Mouse (Mus musculus) lung, postnatal 0 days (tissue): Measurements from ENCODE around the gene Pygl. TPM values are rescaled to one million over a fixed set of nuclear protein-coding genes. Genes with fewer than 3 reads are reported as not detected.
"Not testable (repeated sequence)": the region's sequence is repeated elsewhere in the genome, so short reads cannot be mapped to it uniquely, and the experiment has no call there.

Source experiments
- ATAC-seq: fragments of 200-750 bp; cut with Nextera tagmentation; 2 replicates; pipeline ENCODE4 v1.8.0; 2017; ENCODE audit warnings: moderate library complexity
- DNase-seq: peaks from one replicate; pipeline ENCODE4 v3.0.0-alpha.2; 2016; ENCODE audit warnings: low spot score
- H3K27ac ChIP-seq: fragments of 300-500 bp; sonication (generic); 2 replicates; pipeline ENCODE4 v1.5.1; 2014; ENCODE audit warnings: antibody characterized with exemption, mild to moderate bottlenecking, low read length, mixed read lengths
- H3K27me3 ChIP-seq: fragments of 300-500 bp; sonication (generic); replicated peaks from 2 replicates; pipeline ENCODE4 v1.6.1; 2014; ENCODE audit warnings: low read length, mixed read lengths; ENCODE audit not compliant: insufficient read depth
- H3K36me3 ChIP-seq: fragments of 300-500 bp; sonication (generic); 2 replicates; pipeline ENCODE4 v1.6.1; 2014; ENCODE audit warnings: low read length, mixed read lengths; ENCODE audit not compliant: insufficient read depth
- H3K4me1 ChIP-seq: fragments of 300-500 bp; sonication (generic); 2 replicates; pipeline ENCODE4 v1.6.1; 2014; ENCODE audit warnings: antibody characterized with exemption, low read depth, low read length, mixed read lengths; ENCODE audit not compliant: insufficient read depth
- H3K4me2 ChIP-seq: fragments of 300-500 bp; sonication (generic); replicated peaks from 2 replicates; pipeline ENCODE4 v1.6.1; 2014; ENCODE audit warnings: low read depth, mild to moderate bottlenecking, low read length, moderate library complexity, mixed read lengths
- H3K4me3 ChIP-seq: fragments of 300-500 bp; sonication (generic); 2 replicates; pipeline ENCODE4 v1.5.1; 2014; ENCODE audit warnings: low read depth, low read length
- H3K9ac ChIP-seq: fragments of 300-500 bp; sonication (generic); replicated peaks from 2 replicates; pipeline ENCODE4 v1.6.1; 2014; ENCODE audit warnings: low read depth, mild to moderate bottlenecking
- H3K9me3 ChIP-seq: fragments of 300-500 bp; sonication (generic); 2 replicates; pipeline ENCODE4 v1.6.1; 2016; ENCODE audit warnings: low read length, mixed read lengths
- CTCF ChIP-seq: IDR thresholded peaks from 2 replicates; pipeline ENCODE4 v1.5.1; 2016; ENCODE audit warnings: antibody characterized with exemption, mild to moderate bottlenecking
- EP300 ChIP-seq: IDR thresholded peaks from 2 replicates; pipeline ENCODE4 v1.6.1; 2016; ENCODE audit warnings: antibody characterized with exemption, mild to moderate bottlenecking, control low read depth
- WGBS: fragments of 180-500 bp; shearing (Covaris S2); extraction: QIAGEN DNeasy Blood & Tissue Kit; methylation state at CpG from one replicate; pipeline ENCODE4 v1.1.7; 2014; 5-methylcytosine and 5-hydroxymethylcytosine counted together
- polyA plus RNA-seq: library from polyadenylated mRNA; unstranded; fragments of >200 nt; fragmentation: Nextera tagmentation; extraction: Ambion mirVana; gene quantifications from 2 replicates; pipeline ENCODE4 v1.2.1, GENCODE M21; 2015

Gene Pygl
- polyA plus RNA-seq, 1 experiment from 2014 or later, result 46.3 TPM

DNA sequence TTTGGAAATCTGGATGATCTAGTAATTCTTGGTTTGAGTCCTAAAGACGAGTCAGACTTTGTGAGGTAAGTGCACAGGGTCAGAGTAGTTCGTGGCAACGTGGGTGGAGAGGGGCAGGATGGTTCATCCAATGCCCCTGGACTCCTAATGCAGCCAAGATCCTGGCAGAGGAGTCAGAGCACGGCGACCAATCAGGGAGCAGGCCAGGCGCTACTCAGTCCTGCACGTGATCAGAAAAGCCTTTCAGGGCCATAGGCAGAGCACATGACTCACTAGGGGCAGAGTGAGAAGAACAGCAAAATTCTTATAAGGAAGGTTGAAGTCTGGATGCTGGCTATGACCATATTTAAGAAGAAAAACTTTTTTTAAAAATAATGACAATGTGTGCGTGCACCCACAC, 26.9 kb downstream of the Pygl start:
- Histone ChIP-seq H3K4me2 (no peak overlapping the region), H3K27ac (no peak overlapping the region), H3K4me3 (no peak overlapping the region), H3K9me3 (no peaks in the 10 kb centered on the region), H3K27me3 (no peaks in the 10 kb centered on the region), H3K4me1 (no peaks in the 10 kb centered on the region), H3K36me3 (peaks cover 40% of the 10 kb centered on the region; the same call in 1 of the 2 replicates), H3K9ac (no peak overlapping the region)
- ATAC-seq (no peak), DNase-seq (no peak)
- 79% methylated on average over 8 of the region's 8 CpGs for WGBS
- TF ChIP-seq EP300, result no peak
- TF ChIP-seq CTCF, result no peak

DNA sequence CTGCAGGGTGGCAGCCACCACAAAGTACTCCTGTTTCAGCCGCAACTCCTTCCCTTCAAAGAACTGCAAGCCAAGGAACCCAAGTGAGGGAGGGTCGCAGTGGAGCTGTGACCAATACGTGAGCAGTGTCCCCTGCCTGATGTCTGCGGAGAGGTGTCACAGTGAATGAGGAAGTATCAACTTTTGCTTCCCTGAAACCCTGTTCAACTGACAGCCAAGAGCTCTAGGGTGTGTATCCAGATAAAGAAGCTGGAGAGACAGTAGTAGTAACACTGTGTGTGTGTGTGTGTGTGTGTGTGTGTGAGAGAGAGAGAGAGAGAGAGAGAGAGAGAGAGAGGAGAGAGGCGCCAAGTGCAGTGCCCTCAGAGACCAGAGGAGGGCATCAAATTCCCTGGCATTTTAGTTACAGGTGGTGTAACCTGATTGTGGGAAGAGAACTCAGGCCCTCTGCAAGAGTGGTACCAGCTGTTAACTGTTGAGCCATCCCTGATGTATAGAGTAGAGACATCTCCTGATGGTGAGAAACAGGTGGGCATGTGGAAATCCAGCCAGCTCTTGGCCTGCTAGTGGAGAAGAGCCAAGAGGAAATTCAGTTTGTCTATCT, 29.3 kb downstream of the Pygl start:
- DNase-seq (no peak), ATAC-seq (no peak)
- TF ChIP-seq CTCF (peak; percentile 50), EP300 (no peak)
- Histone ChIP-seq H3K4me1 (no peaks in the 10 kb centered on the region), H3K9ac (no peak overlapping the region), H3K4me3 (no peak overlapping the region), H3K9me3 (no peaks in the 10 kb centered on the region), H3K27ac (no peak overlapping the region), H3K36me3 (peaks cover 42% of the 10 kb centered on the region), H3K27me3 (no peaks in the 10 kb centered on the region), H3K4me2 (no peak overlapping the region)
- 75% methylated on average over 5 of the region's 5 CpGs for WGBS

DNA sequence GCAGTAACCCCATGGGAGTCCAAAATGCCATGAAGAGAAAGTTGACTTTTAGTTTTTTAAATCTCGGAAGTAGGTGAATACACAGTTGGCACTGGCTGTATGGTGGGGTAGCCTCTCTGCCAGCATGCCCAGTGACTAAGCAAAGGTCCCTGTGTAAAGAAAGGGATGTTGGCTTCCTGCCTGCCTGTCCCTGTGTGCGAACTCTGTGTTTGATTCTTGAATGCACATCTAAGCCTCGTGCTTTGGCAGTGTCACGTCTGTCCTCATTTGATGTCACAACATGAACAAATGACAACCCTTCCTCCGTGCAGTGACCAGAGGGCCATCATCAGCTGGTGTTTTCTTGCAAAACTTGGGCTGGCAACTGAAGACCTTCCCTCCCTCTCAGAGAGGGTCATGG, 34.9 kb downstream of the Pygl start:
- WGBS, result 76% methylated on average over 5 of the region's 5 CpGs
- no peak overlapping the region for H3K9ac ChIP-seq
- ATAC-seq (no peak), DNase-seq (no peak)
- H3K4me3 ChIP-seq, result no peak overlapping the region
- H3K4me1 ChIP-seq, result no peaks in the 10 kb centered on the region
- no peak overlapping the region for H3K4me2 ChIP-seq
- peaks cover 30% of the 10 kb centered on the region for H3K36me3 ChIP-seq
- no peaks in the 10 kb centered on the region for H3K27me3 ChIP-seq
- no peak overlapping the region for H3K27ac ChIP-seq
- TF ChIP-seq EP300, result no peak
- TF ChIP-seq CTCF, result no peak
- H3K9me3 ChIP-seq, result no peaks in the 10 kb centered on the region

DNA sequence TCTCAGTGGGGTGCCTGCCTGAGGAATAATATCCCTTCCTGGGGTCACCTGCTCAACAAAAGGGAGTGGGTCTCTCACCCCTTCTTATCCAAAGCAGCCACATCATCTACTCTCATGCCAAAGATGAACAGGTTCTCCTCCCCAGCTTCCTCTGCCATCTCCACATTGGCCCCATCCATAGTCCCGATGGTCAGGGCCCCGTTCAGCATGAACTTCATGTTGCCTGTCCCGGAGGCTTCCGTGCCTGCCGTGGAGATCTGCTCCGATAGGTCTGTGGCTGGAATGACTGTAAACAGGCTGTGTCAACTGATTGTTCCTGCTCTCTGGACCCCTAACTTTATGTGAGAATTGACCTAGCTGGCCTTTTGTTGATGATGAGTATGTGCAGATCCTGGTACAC, 35.9 kb downstream of the Pygl start:
- H3K4me3 ChIP-seq, result no peak overlapping the region
- H3K27me3 ChIP-seq, result no peaks in the 10 kb centered on the region
- no peak for TF ChIP-seq EP300
- H3K9ac ChIP-seq, result no peak overlapping the region
- H3K36me3 ChIP-seq, result peaks cover 27% of the 10 kb centered on the region
- H3K4me2 ChIP-seq, result no peak overlapping the region
- 90% methylated on average over 6 of the region's 6 CpGs for WGBS
- H3K9me3 ChIP-seq, result no peaks in the 10 kb centered on the region
- DNase-seq, result no peak
- no peak for ATAC-seq
- no peak overlapping the region for H3K27ac ChIP-seq
- H3K4me1 ChIP-seq, result no peaks in the 10 kb centered on the region

DNA sequence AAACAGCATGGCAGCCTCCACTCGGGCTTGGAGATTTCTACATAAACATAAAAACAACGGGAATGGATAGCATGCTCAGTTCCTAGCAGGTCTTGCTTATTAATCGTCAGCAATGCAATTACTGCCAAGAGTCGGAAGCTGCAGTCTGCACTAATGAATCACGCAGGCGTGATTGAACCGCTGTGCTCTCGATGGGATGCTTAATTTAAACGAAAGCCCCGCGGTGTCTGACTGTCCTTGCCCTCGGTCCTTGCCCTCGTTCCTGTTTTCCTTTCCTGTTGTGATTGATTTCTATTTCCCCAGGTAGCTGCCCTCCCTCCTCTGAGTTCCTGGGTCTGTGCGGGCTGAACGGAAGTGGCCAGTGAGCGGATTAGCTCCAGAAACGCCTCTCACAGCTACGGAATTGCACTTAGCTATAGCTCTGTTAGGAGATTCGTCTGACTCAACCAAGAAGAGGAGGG, 39.0 kb downstream of the Pygl start:
- 33% methylated on average over 19 of the region's 19 CpGs for WGBS
- Histone ChIP-seq H3K27me3 (no peaks in the 10 kb centered on the region), H3K4me3 (no peak overlapping the region), H3K36me3 (peaks cover 13% of the 10 kb centered on the region), H3K4me2 (peak overlapping the region; percentile 28; the same call in 1 of the 2 replicates), H3K27ac (no peak overlapping the region), H3K9me3 (no peaks in the 10 kb centered on the region), H3K4me1 (no peaks in the 10 kb centered on the region), H3K9ac (no peak overlapping the region)
- DNase-seq (no peak), ATAC-seq (no peak)
- TF ChIP-seq CTCF (no peak), EP300 (no peak)

DNA sequence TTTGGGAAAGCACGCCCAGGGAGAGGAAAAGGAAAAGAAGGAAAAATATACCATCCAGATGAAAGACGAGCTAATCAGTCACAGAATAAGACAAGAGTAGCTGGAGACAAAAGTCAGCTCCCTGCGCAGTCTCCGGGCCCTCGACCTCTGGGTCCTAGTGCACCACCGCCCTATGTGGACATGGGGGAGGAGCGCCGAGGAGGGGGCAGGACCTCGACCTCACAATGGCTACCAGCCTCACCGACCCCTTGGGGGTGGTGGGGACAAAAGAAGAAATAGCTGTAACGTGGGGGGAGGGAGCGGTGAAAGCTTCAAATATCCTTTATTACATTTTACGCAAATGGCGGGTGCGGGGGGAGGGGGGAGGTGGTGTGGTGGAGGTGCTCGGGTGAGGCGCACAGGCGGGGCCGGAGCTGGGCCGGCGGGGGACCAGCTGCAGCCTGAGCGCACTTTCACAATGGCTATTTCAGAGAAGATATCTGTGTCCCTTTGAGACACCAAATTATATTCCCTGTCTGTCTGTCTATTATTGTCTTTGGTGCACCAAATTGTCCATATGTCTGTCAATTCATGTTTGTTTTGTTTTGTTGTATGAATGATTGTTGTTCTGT, 47.0 kb downstream of the Pygl start:
- Histone ChIP-seq H3K4me1 (no peaks in the 10 kb centered on the region), H3K27me3 (no peaks in the 10 kb centered on the region), H3K27ac (no peak overlapping the region), H3K9me3 (no peaks in the 10 kb centered on the region), H3K4me3 (no peak overlapping the region), H3K4me2 (no peak overlapping the region), H3K36me3 (no peaks in the 10 kb centered on the region), H3K9ac (no peak overlapping the region)
- 89% methylated on average over 22 of the region's 22 CpGs for WGBS
- no peak for ATAC-seq
- DNase-seq, result no peak
- TF ChIP-seq CTCF (no peak), EP300 (no peak)

DNA sequence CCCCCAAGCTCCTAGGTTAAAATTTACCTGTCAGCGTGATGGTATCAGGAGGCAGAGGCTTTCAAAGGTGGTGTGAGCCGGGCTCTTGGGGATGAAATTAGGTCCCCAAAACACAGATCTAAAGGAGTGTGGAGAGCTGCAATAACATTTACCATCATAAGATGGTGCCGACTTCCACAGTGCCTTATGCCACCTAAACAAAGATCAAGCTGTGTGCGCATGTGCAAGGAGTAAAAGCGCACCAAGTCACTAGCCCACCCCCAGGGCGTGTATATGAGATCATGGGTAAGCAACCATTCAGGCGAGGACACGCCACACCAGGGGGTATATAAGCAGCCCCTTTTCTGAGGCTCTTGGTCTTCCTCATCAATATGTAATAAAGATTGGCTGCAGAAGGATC, 47.8 kb downstream of the Pygl start:
- H3K4me3 ChIP-seq, H3K27ac ChIP-seq, H3K9ac ChIP-seq, ATAC-seq, H3K4me2 ChIP-seq, H3K4me1 ChIP-seq, H3K9me3 ChIP-seq, H3K27me3 ChIP-seq, DNase-seq, H3K36me3 ChIP-seq: not testable (repeated sequence)
- 97% methylated on average over 8 of the region's 8 CpGs for WGBS
